ENCODE assay signal across 17 mouse cellular contexts in genomic region chr1:60852770-60853147, GRCm38 (mm10). TPM values are rescaled to one million over a fixed set of nuclear protein-coding genes. Genes with fewer than 3 reads are reported as not detected.
A peak's percentile ranks its signal among the peaks of the same experiment; 100 is the strongest.
DNase-seq lines count a peak whose midpoint lies in the region; ATAC-seq and TF ChIP-seq lines count a peak whose summit lies in the region.
"Had no signal": no experiment of that assay in that cellular context is flagged by ENCODE, and none has a peak within 500 bp of the region (broad histone marks: within the 10 kb centered on the region; RNA-seq: fewer than 3 reads in every experiment).

No protein-coding gene starts in this region.

- 0 out of 2 replicates have a peak, but pooled peaks have one; percentile 42 for TF ChIP-seq EP300 in ES-Bruce4 (IDR thresholded peaks at IDR 0.05; ENCODE audit: insufficient read depth, low read depth, low read length)

- no peaks in the 10 kb centered on the region for H3K9me3 ChIP-seq in hindbrain, embryonic 10.5 days
- no peaks in the 10 kb centered on the region for H3K9me3 ChIP-seq in hindbrain, embryonic 16.5 days (ENCODE audit: control insufficient read depth, low read length)
- H3K9me3 ChIP-seq in ES-Bruce4 (replicated peaks; ENCODE audit: control insufficient read depth, insufficient read depth, low read length, poor library complexity, severe bottlenecking), result no peaks in the 10 kb centered on the region
- H3K9me3 ChIP-seq in intestine, embryonic 16.5 days (ENCODE audit: control insufficient read depth, low read length), result no peaks in the 10 kb centered on the region
- H3K9me3 ChIP-seq: limb, embryonic 13.5 days; megakaryocyte, embryonic 14.5 days had no signal

- H3K4me2 ChIP-seq in hindbrain, embryonic 16.5 days (ENCODE audit: low read length), result no peak overlapping the region
- no peak overlapping the region for H3K4me2 ChIP-seq in intestine, embryonic 16.5 days (ENCODE audit: low read depth, low read length)
- H3K4me2 ChIP-seq: limb, embryonic 13.5 days had no signal

- no peak for ATAC-seq in hindbrain, embryonic 16.5 days
- peak; percentile 63 for ATAC-seq in intestine, embryonic 16.5 days

- no peak for DNase-seq in hindbrain, embryonic 10.5 days (ENCODE audit: low spot score)
- peak; percentile 31 for DNase-seq in thymus, postnatal 25 days
- DNase-seq in left cerebral cortex, adult 9 months (ENCODE audit: low spot score in 2 of 2), result no peak
- DNase-seq in frontal cortex, adult 2 months (ENCODE audit: extremely low spot score in 1 of 2, low spot score in 1 of 2), result no peak
- DNase-seq: cerebellum, postnatal 10 days; gastrocnemius, postnatal 10 days; layer of hippocampus, adult 9-11 months had no signal

- TF ChIP-seq CTCF in ES-Bruce4 (IDR thresholded peaks at IDR 0.05; ENCODE audit: low read depth, low read length), result no peak

- peak overlapping the region; percentile 77 for H3K27ac ChIP-seq in hindbrain, embryonic 10.5 days
- H3K27ac ChIP-seq in hindbrain, embryonic 16.5 days (ENCODE audit: low read depth, low read length), result no peak overlapping the region
- H3K27ac ChIP-seq in ES-Bruce4 (ENCODE audit: insufficient read depth, low read length), result peak overlapping the region; percentile 93
- H3K27ac ChIP-seq in intestine, embryonic 16.5 days (ENCODE audit: low read length), result peak overlapping the region; percentile 43
- H3K27ac ChIP-seq: kidney, postnatal 0 days; limb, embryonic 13.5 days; liver, embryonic 14.5 days had no signal

- no peak overlapping the region for H3K9ac ChIP-seq in hindbrain, embryonic 16.5 days (ENCODE audit: low read depth, low read length)
- H3K9ac ChIP-seq in ES-Bruce4 (ENCODE audit: low read depth, poor library complexity, severe bottlenecking), result no peak overlapping the region; the same call in 1 of the 2 replicates
- H3K9ac ChIP-seq in intestine, embryonic 16.5 days (ENCODE audit: low read depth, low read length), result no peak overlapping the region
- H3K9ac ChIP-seq: limb, embryonic 13.5 days; liver, embryonic 14.5 days had no signal

- TF ChIP-seq POLR2A in ES-Bruce4 (IDR thresholded peaks at IDR 0.05; ENCODE audit: insufficient read depth, low read length), result no peak

- H3K36me3 ChIP-seq in hindbrain, embryonic 10.5 days, result no peaks in the 10 kb centered on the region
- H3K36me3 ChIP-seq in hindbrain, embryonic 16.5 days (ENCODE audit: control insufficient read depth, insufficient read depth, low read length), result no peaks in the 10 kb centered on the region
- H3K36me3 ChIP-seq in ES-Bruce4 (ENCODE audit: control insufficient read depth, insufficient read depth, low read length, poor library complexity, severe bottlenecking), result no peaks in the 10 kb centered on the region
- no peaks in the 10 kb centered on the region for H3K36me3 ChIP-seq in intestine, embryonic 16.5 days (ENCODE audit: control insufficient read depth, insufficient read depth, low read length)
- H3K36me3 ChIP-seq: limb, embryonic 13.5 days had no signal

- 74% methylated on average over 6 of the region's 6 CpGs for WGBS in hindbrain, embryonic 10.5 days
- 75% methylated on average over 6 of the region's 6 CpGs for WGBS in hindbrain, embryonic 16.5 days
- WGBS in intestine, embryonic 16.5 days, result 73% methylated on average over 6 of the region's 6 CpGs

- no peak overlapping the region for H3K4me3 ChIP-seq in hindbrain, embryonic 10.5 days
- H3K4me3 ChIP-seq in hindbrain, embryonic 16.5 days (ENCODE audit: low read length), result no peak overlapping the region
- H3K4me3 ChIP-seq in ES-Bruce4 (ENCODE audit: low read depth, low read length), result no peak overlapping the region
- no peak overlapping the region for H3K4me3 ChIP-seq in intestine, embryonic 16.5 days (ENCODE audit: low read length)
- H3K4me3 ChIP-seq: limb, embryonic 13.5 days; megakaryocyte, embryonic 14.5 days had no signal

- no peaks in the 10 kb centered on the region; the same call in 1 of the 2 replicates for H3K27me3 ChIP-seq in hindbrain, embryonic 10.5 days (ENCODE audit: insufficient read depth, poor library complexity, severe bottlenecking)
- no peaks in the 10 kb centered on the region for H3K27me3 ChIP-seq in hindbrain, embryonic 16.5 days (replicated peaks; ENCODE audit: control insufficient read depth, insufficient read depth, low read length)
- no peaks in the 10 kb centered on the region for H3K27me3 ChIP-seq in ES-Bruce4 (ENCODE audit: control insufficient read depth, insufficient read depth, low read length, poor library complexity, severe bottlenecking)
- no peaks in the 10 kb centered on the region for H3K27me3 ChIP-seq in intestine, embryonic 16.5 days (replicated peaks; ENCODE audit: control insufficient read depth, insufficient read depth, low read length)
- H3K27me3 ChIP-seq: limb, embryonic 13.5 days had no signal

- H3K4me1 ChIP-seq in hindbrain, embryonic 10.5 days (replicated peaks), result peaks cover 51% of the 10 kb centered on the region
- peaks cover 3% of the 10 kb centered on the region for H3K4me1 ChIP-seq in hindbrain, embryonic 16.5 days (ENCODE audit: control insufficient read depth, insufficient read depth, low read depth, low read length)
- peaks cover 13% of the 10 kb centered on the region for H3K4me1 ChIP-seq in ES-Bruce4 (ENCODE audit: control insufficient read depth, insufficient read depth, low read length)
- H3K4me1 ChIP-seq in intestine, embryonic 16.5 days (ENCODE audit: control insufficient read depth, insufficient read depth, low read length), result peaks cover under 1% of the 10 kb centered on the region; the same call in 1 of the 2 replicates

RNA-seq across cellular contexts. Expression of gene Ctla4, which starts 34.0 kb away (rescaled TPM):
- not detected in 2 replicates for polyA plus RNA-seq in hindbrain, embryonic 10.5 days (2016; fragmentation: Nextera tagmentation; extraction: Ambion mirVana)
- polyA plus RNA-seq in hindbrain, embryonic 16.5 days (2015; fragmentation: Nextera tagmentation; extraction: Ambion mirVana), result not detected in 2 replicates
- polyA plus RNA-seq in ES-Bruce4 (2011; ENCODE audit: insufficient read depth, insufficient read length, low read depth, missing spikeins), result not detected in 2 replicates
- not detected in 2 replicates for polyA plus RNA-seq in intestine, embryonic 16.5 days (2015; fragmentation: Nextera tagmentation; extraction: Ambion mirVana)
- polyA plus RNA-seq in frontal cortex, adult 2 months (2012; rRNA removed), result not detected in 2 replicates
- polyA plus RNA-seq: embryonic facial prominence, embryonic 14.5 days; kidney, postnatal 0 days; liver, embryonic 14.5 days; neural tube, embryonic 11.5 days; testis, adult 2 months had no signal
